Comparison of ENCODE assay signal across 16 mouse cellular contexts in genomic region chr3:97525458-97525857, GRCm38 (mm10).
DNase-seq lines count a peak whose midpoint lies in the region; ATAC-seq lines count a peak whose summit lies in the region.
"Had no signal": no experiment of that assay in that cellular context is flagged by ENCODE, and none has a peak within 500 bp of the region (broad histone marks: within the 10 kb centered on the region; RNA-seq: fewer than 3 reads in every experiment).

No protein-coding gene starts in this region.

- 0 out of 2 replicates have a peak, but pooled peaks cover 6% of the 10 kb centered on the region for H3K4me1 ChIP-seq in limb, embryonic 12.5 days (replicated peaks)
- 0 out of 2 replicates have a peak, but pooled peaks cover 3% of the 10 kb centered on the region for H3K4me1 ChIP-seq in limb, embryonic 10.5 days
- H3K4me1 ChIP-seq in limb, embryonic 13.5 days, result peaks cover 26% of the 10 kb centered on the region
- H3K4me1 ChIP-seq: heart, embryonic 13.5 days; liver, embryonic 12.5 days had no signal

- no peaks in the 10 kb centered on the region; the same call in 1 of the 2 replicates for H3K27me3 ChIP-seq in limb, embryonic 12.5 days
- H3K27me3 ChIP-seq in limb, embryonic 10.5 days (ENCODE audit: low read depth, poor library complexity, severe bottlenecking), result no peaks in the 10 kb centered on the region
- H3K27me3 ChIP-seq in limb, embryonic 13.5 days, result no peaks in the 10 kb centered on the region
- H3K27me3 ChIP-seq: heart, embryonic 13.5 days; liver, embryonic 12.5 days; neural tube, embryonic 12.5 days had no signal

- 0 out of 2 replicates have a peak, but pooled peaks cover 3% of the 10 kb centered on the region for H3K9me3 ChIP-seq in limb, embryonic 12.5 days
- H3K9me3 ChIP-seq in limb, embryonic 10.5 days (replicated peaks), result no peaks in the 10 kb centered on the region
- no peaks in the 10 kb centered on the region; the same call in 1 of the 2 replicates for H3K9me3 ChIP-seq in limb, embryonic 13.5 days
- H3K9me3 ChIP-seq: liver, embryonic 12.5 days; neural tube, embryonic 12.5 days had no signal

- no peak overlapping the region for H3K4me3 ChIP-seq in limb, embryonic 12.5 days (replicated peaks)
- H3K4me3 ChIP-seq in limb, embryonic 10.5 days, result no peak overlapping the region
- no peak overlapping the region for H3K4me3 ChIP-seq in limb, embryonic 13.5 days
- H3K4me3 ChIP-seq: heart, embryonic 13.5 days; left cerebral cortex, adult 2 months; liver, embryonic 12.5 days; neural tube, embryonic 12.5 days had no signal

- no peak for ATAC-seq in limb, embryonic 12.5 days (ENCODE audit: insufficient number of reproducible peaks, insufficient read depth, low FRiP score, low TSS enrichment, low read depth)
- no peak for ATAC-seq in limb, embryonic 13.5 days (ENCODE audit: low FRiP score, low read depth)
- ATAC-seq in inflammation-experienced regulatory T-cells, adult 6 months, result no peak
- no peak for ATAC-seq in granulocyte monocyte progenitor cell, adult 5-6 weeks (replicated peaks; ENCODE audit: poor library complexity, severe bottlenecking)
- ATAC-seq: liver, embryonic 12.5 days had no signal

- WGBS in limb, embryonic 12.5 days, result 51% methylated on average over 8 of the region's 8 CpGs
- WGBS in limb, embryonic 10.5 days, result 65% methylated on average over 8 of the region's 8 CpGs
- 38% methylated on average over 8 of the region's 8 CpGs for WGBS in limb, embryonic 13.5 days

- no peak overlapping the region for H3K9ac ChIP-seq in limb, embryonic 12.5 days (replicated peaks)
- no peak overlapping the region for H3K9ac ChIP-seq in limb, embryonic 13.5 days
- H3K9ac ChIP-seq: heart, embryonic 13.5 days; liver, embryonic 12.5 days; neural tube, embryonic 12.5 days had no signal

- H3K27ac ChIP-seq in limb, embryonic 12.5 days, result no peak overlapping the region
- no peak overlapping the region for H3K27ac ChIP-seq in limb, embryonic 10.5 days
- no peak overlapping the region for H3K27ac ChIP-seq in limb, embryonic 13.5 days
- H3K27ac ChIP-seq: heart, embryonic 13.5 days; left cerebral cortex, adult 2 months; liver, embryonic 12.5 days; neural tube, embryonic 12.5 days had no signal

- peak overlapping the region; percentile 10; the same call in 1 of the 2 replicates for H3K4me2 ChIP-seq in limb, embryonic 12.5 days
- H3K4me2 ChIP-seq in limb, embryonic 13.5 days (replicated peaks), result peak overlapping the region; percentile 16; the same call in 1 of the 2 replicates
- H3K4me2 ChIP-seq: heart, embryonic 13.5 days; liver, embryonic 12.5 days; neural tube, embryonic 12.5 days had no signal

- no peaks in the 10 kb centered on the region for H3K36me3 ChIP-seq in limb, embryonic 12.5 days
- no peaks in the 10 kb centered on the region for H3K36me3 ChIP-seq in limb, embryonic 10.5 days
- no peaks in the 10 kb centered on the region for H3K36me3 ChIP-seq in limb, embryonic 13.5 days
- H3K36me3 ChIP-seq: heart, embryonic 13.5 days; liver, embryonic 12.5 days; neural tube, embryonic 12.5 days had no signal

- peak; percentile 4 for DNase-seq in adrenal gland, postnatal 10 days
- DNase-seq in adrenal gland, postnatal 4 days (ENCODE audit: low spot score in 2 of 2), result no peak
- no peak for DNase-seq in limb, embryonic 10.5 days (ENCODE audit: low spot score)
- peak; percentile 43 for DNase-seq in fat pad, adult 2 months (ENCODE audit: extremely low read depth, low read depth, low spot score)
- DNase-seq: adrenal gland, adult 2 months; cerebellum, adult 11 months; layer of hippocampus, adult 9-11 months; lung, adult 2 months had no signal

Comparison
In these comparisons a context has a peak if more than half of its experiments do, and no peak if none do; other contexts are left out.
1. DNase-seq: peak in adrenal gland, postnatal 10 days (single experiment) and fat pad, adult 2 months (single experiment); none in adrenal gland, postnatal 4 days (0 of 2) and limb, embryonic 10.5 days (single experiment).